Mouse (Mus musculus): Measurements from ENCODE around the gene Bard1. TPM values are rescaled to one million over a fixed set of nuclear protein-coding genes. Genes with fewer than 3 reads are reported as not detected.
A peak's percentile ranks its signal among the peaks of the same experiment; 100 is the strongest.

Bard1 gene
- polyA plus RNA-seq (2014; fragmentation: Nextera tagmentation; extraction: Ambion mirVana) = 0.88 and 1.1 TPM in 2 replicates

DNA sequence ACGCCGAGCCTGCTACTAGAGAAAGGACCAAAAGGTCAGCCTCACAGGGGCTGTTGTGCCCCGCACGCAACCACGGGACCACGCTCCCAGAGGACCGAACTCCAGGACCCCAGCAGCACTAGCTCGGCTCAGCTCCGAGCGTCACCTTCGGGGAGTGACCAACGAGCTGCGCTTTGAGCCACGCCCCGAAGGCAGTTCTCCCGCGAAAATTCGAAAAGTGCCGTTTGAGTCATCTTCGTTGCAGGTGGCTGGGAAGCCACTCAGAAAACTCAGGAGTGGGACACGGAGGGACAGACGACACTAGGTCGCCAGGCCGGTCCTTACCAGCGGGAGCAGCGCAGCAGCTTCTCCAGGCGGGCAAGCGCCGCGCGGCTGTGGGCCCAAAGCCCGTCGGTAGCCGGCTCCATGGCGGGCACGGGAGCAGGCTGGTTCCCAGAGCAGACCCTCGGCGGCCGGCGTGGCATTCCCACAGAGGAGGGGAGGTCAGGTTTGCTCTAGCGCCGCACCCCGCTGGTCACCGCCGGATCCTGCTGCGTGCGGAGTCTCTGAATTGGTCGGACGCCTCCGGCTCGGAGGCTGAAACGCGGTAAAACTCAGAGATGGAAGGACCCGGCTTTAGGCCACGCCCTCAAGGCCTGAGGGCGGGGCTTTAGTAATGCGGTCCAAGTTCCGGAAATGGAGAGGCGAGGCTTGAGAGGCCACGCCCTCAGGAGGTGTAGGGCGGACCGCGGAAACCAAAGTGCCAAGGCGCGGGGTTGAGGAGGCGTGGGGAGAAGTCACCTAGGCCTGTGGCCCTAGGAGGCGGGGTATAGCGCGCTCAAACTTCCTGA, at the start of gene Bard1:
Gene Bard1 (minus strand): TSS at position 803 of the 830 bp plus-strand sequence.
- Histone ChIP-seq H3K9me3 (replicated peaks; ENCODE audit: control insufficient read depth, low read length) (no peaks in the 10 kb centered on the region), H3K27ac (ENCODE audit: low read depth, low read length) (peak within 1 kb of the TSS; percentile 27; the same call in 1 of the 2 replicates), H3K4me1 (ENCODE audit: control insufficient read depth, insufficient read depth, low read length) (peaks cover 4% of the 10 kb centered on the region; the same call in 1 of the 2 replicates), H3K36me3 (ENCODE audit: control insufficient read depth, insufficient read depth, low read length) (no peaks in the 10 kb centered on the region), H3K4me3 (ENCODE audit: low read depth, low read length) (peak within 1 kb of the TSS; percentile 77), H3K27me3 (replicated peaks; ENCODE audit: control insufficient read depth, insufficient read depth, low read length) (no peaks in the 10 kb centered on the region), H3K9ac (ENCODE audit: low read length) (peak within 1 kb of the TSS; percentile 69), H3K4me2 (ENCODE audit: low read length) (peak within 1 kb of the TSS; percentile 76)
- DNase-seq (ENCODE audit: low spot score) (peak; percentile 94), ATAC-seq (peak; percentile 92)
- WGBS = under 1% methylated on average over 69 of the region's 69 CpGs

DNA sequence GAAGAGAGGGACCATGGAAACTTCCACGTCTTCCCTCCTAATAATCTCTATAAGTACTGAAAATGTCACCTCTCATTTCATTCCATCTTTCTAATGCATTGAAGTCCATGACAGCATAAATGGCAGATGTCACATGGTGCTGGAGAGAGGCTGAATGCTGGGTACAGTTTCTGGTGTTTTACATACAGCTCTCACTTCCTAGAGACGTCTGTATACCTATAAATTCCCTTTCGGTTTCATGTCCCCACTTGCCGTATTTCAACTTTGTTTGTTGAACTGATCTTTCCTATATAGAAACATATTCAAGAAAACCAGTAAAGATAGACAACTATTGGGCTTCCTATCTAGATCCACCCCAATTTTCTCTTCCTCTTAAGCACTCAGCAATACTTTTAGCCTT, 24.2 kb upstream of the Bard1 start:
- ATAC-seq (no peak), DNase-seq (ENCODE audit: low spot score) (no peak)
- Histone ChIP-seq H3K9me3 (replicated peaks; ENCODE audit: control insufficient read depth, low read length) (no peaks in the 10 kb centered on the region), H3K36me3 (ENCODE audit: control insufficient read depth, insufficient read depth, low read length) (no peaks in the 10 kb centered on the region), H3K9ac (ENCODE audit: low read length) (no peak overlapping the region), H3K4me2 (ENCODE audit: low read length) (no peak overlapping the region), H3K4me3 (ENCODE audit: low read depth, low read length) (no peak overlapping the region), H3K27me3 (replicated peaks; ENCODE audit: control insufficient read depth, insufficient read depth, low read length) (no peaks in the 10 kb centered on the region), H3K27ac (ENCODE audit: low read depth, low read length) (no peak overlapping the region), H3K4me1 (ENCODE audit: control insufficient read depth, insufficient read depth, low read length) (no peaks in the 10 kb centered on the region)
- WGBS = 90% methylated on average over 4 of the region's 4 CpGs

DNA sequence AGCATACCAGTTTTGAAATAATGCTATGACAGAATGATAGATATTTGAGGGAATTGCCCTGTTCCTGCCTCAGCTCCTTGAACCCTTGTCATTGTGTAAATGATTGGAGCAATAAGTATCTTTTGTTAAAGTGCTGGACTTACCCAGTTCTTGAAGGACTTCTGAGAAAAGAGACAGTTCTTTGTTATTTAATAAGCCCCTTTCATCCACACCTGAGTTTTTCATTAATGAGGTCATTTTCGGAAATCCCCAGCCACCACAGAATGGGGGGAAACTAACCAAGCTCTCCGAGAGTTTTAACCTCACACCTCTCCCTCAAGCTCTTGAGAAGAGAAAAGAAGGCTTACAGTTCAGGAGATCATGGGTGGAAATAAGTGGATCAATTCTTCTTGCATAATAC, 15.6 kb upstream of the Bard1 start:
- Histone ChIP-seq H3K4me2 (ENCODE audit: low read length) (no peak overlapping the region), H3K4me3 (ENCODE audit: low read depth, low read length) (no peak overlapping the region), H3K27ac (ENCODE audit: low read depth, low read length) (no peak overlapping the region), H3K36me3 (ENCODE audit: control insufficient read depth, insufficient read depth, low read length) (no peaks in the 10 kb centered on the region), H3K9me3 (replicated peaks; ENCODE audit: control insufficient read depth, low read length) (no peaks in the 10 kb centered on the region), H3K9ac (ENCODE audit: low read length) (no peak overlapping the region), H3K4me1 (ENCODE audit: control insufficient read depth, insufficient read depth, low read length) (no peaks in the 10 kb centered on the region), H3K27me3 (replicated peaks; ENCODE audit: control insufficient read depth, insufficient read depth, low read length) (no peaks in the 10 kb centered on the region)
- ATAC-seq = no peak
- DNase-seq (ENCODE audit: low spot score) = no peak
- WGBS = 37% methylated on average over 2 of the region's 2 CpGs

DNA sequence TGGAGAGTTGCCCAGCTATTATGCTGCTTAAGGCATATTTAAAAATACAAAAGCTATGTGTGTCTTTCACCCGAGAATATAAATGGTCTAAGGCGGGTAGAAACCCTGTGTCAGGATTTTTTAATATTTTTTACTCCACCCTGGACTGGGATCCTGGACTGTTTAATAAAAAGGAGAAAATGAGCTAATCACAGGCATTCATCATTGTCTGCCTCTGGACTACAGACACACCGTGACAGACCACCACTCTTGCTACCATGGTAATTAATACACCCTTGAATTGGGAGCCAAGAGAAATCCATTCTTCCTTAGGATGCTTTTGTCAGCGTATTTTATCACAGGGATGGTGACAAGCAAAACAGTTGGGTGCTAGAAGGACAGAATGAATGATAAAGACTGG, 14.3 kb upstream of the Bard1 start:
- WGBS = 38% methylated on average over 4 of the region's 4 CpGs
- DNase-seq (ENCODE audit: low spot score) (no peak), ATAC-seq (no peak)
- no peaks in the 10 kb centered on the region for H3K4me1 ChIP-seq (ENCODE audit: control insufficient read depth, insufficient read depth, low read length)
- no peak overlapping the region for H3K27ac ChIP-seq (ENCODE audit: low read depth, low read length)
- H3K9me3 ChIP-seq (replicated peaks; ENCODE audit: control insufficient read depth, low read length) = no peaks in the 10 kb centered on the region
- no peaks in the 10 kb centered on the region for H3K36me3 ChIP-seq (ENCODE audit: control insufficient read depth, insufficient read depth, low read length)
- no peak overlapping the region for H3K4me3 ChIP-seq (ENCODE audit: low read depth, low read length)
- H3K4me2 ChIP-seq (ENCODE audit: low read length) = no peak overlapping the region
- no peak overlapping the region for H3K9ac ChIP-seq (ENCODE audit: low read length)
- H3K27me3 ChIP-seq (replicated peaks; ENCODE audit: control insufficient read depth, insufficient read depth, low read length) = no peaks in the 10 kb centered on the region

DNA sequence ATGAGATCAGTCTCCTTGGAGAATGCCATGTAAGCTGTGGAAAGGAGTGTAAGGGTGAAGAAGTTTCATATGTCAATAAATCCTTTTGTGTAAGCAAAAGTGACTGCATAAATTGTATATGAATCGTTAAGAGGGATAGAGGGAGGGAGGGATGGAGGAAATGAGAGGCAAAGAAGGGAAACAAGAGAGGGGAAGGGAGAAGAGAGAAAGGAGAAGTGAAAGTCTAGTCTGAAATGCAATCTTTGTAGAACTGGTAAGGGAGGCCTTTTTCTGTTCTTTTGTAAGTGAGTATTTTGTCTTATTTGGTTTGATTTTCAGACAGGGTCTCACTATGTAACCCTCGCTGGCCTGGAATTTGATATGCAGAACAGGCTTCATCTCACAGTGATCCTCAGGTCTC, 12.8 kb upstream of the Bard1 start:
- Histone ChIP-seq H3K4me3 (ENCODE audit: low read depth, low read length) (no peak overlapping the region), H3K9me3 (replicated peaks; ENCODE audit: control insufficient read depth, low read length) (no peaks in the 10 kb centered on the region), H3K9ac (ENCODE audit: low read length) (no peak overlapping the region), H3K4me1 (ENCODE audit: control insufficient read depth, insufficient read depth, low read length) (no peaks in the 10 kb centered on the region), H3K27me3 (replicated peaks; ENCODE audit: control insufficient read depth, insufficient read depth, low read length) (no peaks in the 10 kb centered on the region), H3K4me2 (ENCODE audit: low read length) (no peak overlapping the region), H3K36me3 (ENCODE audit: control insufficient read depth, insufficient read depth, low read length) (no peaks in the 10 kb centered on the region), H3K27ac (ENCODE audit: low read depth, low read length) (no peak overlapping the region)
- ATAC-seq = no peak
- 94% methylated on average over 2 of the region's 2 CpGs for WGBS
- DNase-seq (ENCODE audit: low spot score) = no peak

DNA sequence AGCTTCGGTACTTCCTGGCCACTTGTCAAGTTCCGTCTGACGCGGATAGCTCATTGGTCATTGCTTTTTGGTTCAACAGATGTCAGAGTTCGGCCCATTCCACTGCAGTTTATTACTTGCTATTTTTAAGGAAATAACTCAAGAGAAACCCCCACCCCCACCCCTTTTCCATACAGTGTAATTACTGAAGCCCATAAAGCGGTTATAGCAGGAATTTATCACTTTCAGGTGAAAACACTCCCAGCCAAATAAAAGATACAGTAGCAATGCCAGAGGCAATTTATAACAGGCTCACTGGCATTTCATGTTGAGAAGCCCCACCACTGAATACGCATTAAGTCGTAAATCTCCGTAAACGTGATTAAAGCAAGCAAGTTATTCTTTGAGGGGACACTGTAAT, 6.9 kb upstream of the Bard1 start:
- DNase-seq (ENCODE audit: low spot score) (no peak), ATAC-seq (no peak)
- WGBS = 90% methylated on average over 10 of the region's 10 CpGs
- no peaks in the 10 kb centered on the region for H3K36me3 ChIP-seq (ENCODE audit: control insufficient read depth, insufficient read depth, low read length)
- H3K27me3 ChIP-seq (replicated peaks; ENCODE audit: control insufficient read depth, insufficient read depth, low read length) = no peaks in the 10 kb centered on the region
- no peaks in the 10 kb centered on the region for H3K9me3 ChIP-seq (replicated peaks; ENCODE audit: control insufficient read depth, low read length)
- no peak overlapping the region for H3K4me3 ChIP-seq (ENCODE audit: low read depth, low read length)
- H3K4me1 ChIP-seq (ENCODE audit: control insufficient read depth, insufficient read depth, low read length) = no peaks in the 10 kb centered on the region
- H3K27ac ChIP-seq (ENCODE audit: low read depth, low read length) = no peak overlapping the region
- no peak overlapping the region for H3K9ac ChIP-seq (ENCODE audit: low read length)
- no peak overlapping the region for H3K4me2 ChIP-seq (ENCODE audit: low read length)

DNA sequence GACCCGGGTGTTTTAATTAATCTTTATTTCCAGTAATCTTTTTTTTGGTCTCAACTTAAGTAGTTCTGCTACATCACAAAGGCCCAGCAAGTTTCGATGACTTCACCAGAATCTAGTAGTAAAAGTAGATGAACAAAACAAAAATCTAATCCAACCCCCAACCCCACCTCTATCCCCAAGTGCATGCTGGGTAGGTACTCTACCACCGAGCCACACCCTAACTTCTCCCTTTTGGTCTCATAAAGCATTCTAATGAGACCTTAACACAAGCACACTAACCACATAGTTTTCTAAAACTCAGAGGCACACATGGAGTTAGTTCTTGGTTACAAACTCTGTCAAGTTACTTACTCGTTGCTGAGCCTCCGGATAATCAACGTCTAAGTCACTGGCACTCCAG, 3.2 kb upstream of the Bard1 start:
- DNase-seq (ENCODE audit: low spot score) (no peak), ATAC-seq (no peak)
- no peak overlapping the region for H3K4me2 ChIP-seq (ENCODE audit: low read length)
- H3K27ac ChIP-seq (ENCODE audit: low read depth, low read length) = no peak overlapping the region
- no peak overlapping the region for H3K4me3 ChIP-seq (ENCODE audit: low read depth, low read length)
- no peak overlapping the region for H3K9ac ChIP-seq (ENCODE audit: low read length)
- 93% methylated on average over 6 of the region's 6 CpGs for WGBS
- no peaks in the 10 kb centered on the region for H3K27me3 ChIP-seq (replicated peaks; ENCODE audit: control insufficient read depth, insufficient read depth, low read length)
- H3K9me3 ChIP-seq (replicated peaks; ENCODE audit: control insufficient read depth, low read length) = no peaks in the 10 kb centered on the region
- H3K4me1 ChIP-seq (ENCODE audit: control insufficient read depth, insufficient read depth, low read length) = no peaks in the 10 kb centered on the region
- H3K36me3 ChIP-seq (ENCODE audit: control insufficient read depth, insufficient read depth, low read length) = no peaks in the 10 kb centered on the region

DNA sequence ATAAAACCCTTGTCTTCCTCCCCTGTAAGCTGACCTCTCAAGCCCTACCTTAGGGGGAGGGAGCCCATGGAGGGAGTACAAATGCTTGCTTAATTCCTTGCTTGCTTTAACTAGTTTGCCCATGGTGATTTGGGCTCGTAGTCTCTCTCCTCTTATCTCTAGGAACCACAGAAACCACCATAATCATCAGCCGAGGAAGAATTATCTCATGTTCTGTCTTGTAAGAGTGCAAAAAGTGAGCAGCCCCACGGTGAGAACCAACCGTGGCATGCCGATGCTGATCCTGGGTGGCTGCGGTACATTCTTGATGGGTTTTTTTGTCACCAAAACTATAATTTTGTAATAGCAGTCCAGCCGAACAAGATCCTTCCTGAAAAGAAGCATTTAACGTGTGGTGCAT, 2.8 kb upstream of the Bard1 start:
- Histone ChIP-seq H3K4me3 (ENCODE audit: low read depth, low read length) (no peak overlapping the region), H3K9ac (ENCODE audit: low read length) (no peak overlapping the region)
- WGBS = 89% methylated on average over 8 of the region's 8 CpGs

DNA sequence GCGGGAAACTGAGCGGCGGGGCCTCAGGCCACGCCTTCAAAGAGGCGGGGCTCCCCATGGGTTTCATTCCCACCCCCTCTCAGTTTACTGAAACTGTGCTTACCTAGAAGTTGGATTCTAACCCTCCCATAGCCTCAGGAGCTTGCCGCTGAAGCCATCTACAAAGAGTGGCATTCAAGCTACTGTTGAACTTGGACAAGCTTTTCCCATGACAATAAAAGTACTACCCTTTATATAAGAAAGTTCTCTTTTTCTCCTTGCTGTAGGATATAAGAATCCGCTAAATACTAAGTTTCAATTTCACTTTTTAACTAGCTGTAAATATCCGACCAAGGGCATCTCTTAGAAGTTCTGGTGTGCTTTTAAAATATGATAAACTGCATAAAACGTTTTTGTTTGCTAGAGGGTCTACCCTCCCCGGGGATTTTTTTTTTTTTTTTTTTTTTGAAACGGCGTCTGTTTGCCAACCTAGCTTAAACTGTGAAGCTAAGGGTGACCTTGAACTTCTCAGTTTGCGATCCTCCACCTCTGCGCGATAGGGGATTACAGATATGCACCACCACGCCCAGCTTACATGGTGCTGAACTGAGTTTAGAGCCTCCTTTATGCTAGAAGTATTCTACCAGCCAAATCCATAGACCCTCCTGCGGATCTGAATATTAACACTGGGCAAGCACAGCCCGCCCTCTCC, 373 bp upstream of the Bard1 start:
- H3K9ac ChIP-seq (ENCODE audit: low read length) = peak overlapping the region; percentile 69
- H3K4me1 ChIP-seq (ENCODE audit: control insufficient read depth, insufficient read depth, low read length) = peaks cover 4% of the 10 kb centered on the region; the same call in 1 of the 2 replicates
- peak overlapping the region; percentile 77 for H3K4me3 ChIP-seq (ENCODE audit: low read depth, low read length)
- H3K27ac ChIP-seq (ENCODE audit: low read depth, low read length) = 0 out of 2 replicates have a peak overlapping the region, but pooled peaks have one; percentile 27
- no peaks in the 10 kb centered on the region for H3K9me3 ChIP-seq (replicated peaks; ENCODE audit: control insufficient read depth, low read length)
- H3K36me3 ChIP-seq (ENCODE audit: control insufficient read depth, insufficient read depth, low read length) = no peaks in the 10 kb centered on the region
- H3K4me2 ChIP-seq (ENCODE audit: low read length) = peak overlapping the region; percentile 76
- H3K27me3 ChIP-seq (replicated peaks; ENCODE audit: control insufficient read depth, insufficient read depth, low read length) = no peaks in the 10 kb centered on the region
- no peak for DNase-seq (ENCODE audit: low spot score)
- no peak for ATAC-seq
- WGBS = 36% methylated on average over 18 of the region's 18 CpGs

More for the DNA sequence above, 2.8 kb upstream of the Bard1 start:
- DNase-seq (ENCODE audit: low spot score) (no peak), ATAC-seq (no peak)
- no peak overlapping the region for H3K27ac ChIP-seq (ENCODE audit: low read depth, low read length)
- no peaks in the 10 kb centered on the region for H3K36me3 ChIP-seq (ENCODE audit: control insufficient read depth, insufficient read depth, low read length)
- no peaks in the 10 kb centered on the region for H3K27me3 ChIP-seq (replicated peaks; ENCODE audit: control insufficient read depth, insufficient read depth, low read length)
- H3K4me2 ChIP-seq (ENCODE audit: low read length) = no peak overlapping the region
- H3K9me3 ChIP-seq (replicated peaks; ENCODE audit: control insufficient read depth, low read length) = no peaks in the 10 kb centered on the region
- no peaks in the 10 kb centered on the region for H3K4me1 ChIP-seq (ENCODE audit: control insufficient read depth, insufficient read depth, low read length)

All from forebrain, embryonic 14.5 days (tissue).